Mouse (Mus musculus) MN1 (cell line): ENCODE data around the gene Tab1.

Experiments
- DNase-seq: peaks from one replicate; pipeline ENCODE4 v3.0.0-alpha.2; 2016; ENCODE audit warnings: low spot score

The Tab1 gene

GRCm38 (mm10) chr15:80206057-80206565 lies 73.2 kb downstream of the Tab1 start:
- no peak for DNase-seq

- no peak for DNase-seq
Measured at GRCm38 (mm10) chr15:80208446-80208845, 75.5 kb downstream of the Tab1 start.
